Mouse (Mus musculus) c-Kit-positive CD71-positive TER-119-positive erythroid progenitor cells, embryonic 14.5 days (primary cell): Measurements from ENCODE around the gene Wipf2.
A peak's percentile ranks its signal among the peaks of the same experiment; 100 is the strongest.
"Not testable (repeated sequence)": the region's sequence is repeated elsewhere in the genome, so short reads cannot be mapped to it uniquely, and the experiment has no call there.

ENCODE experiments used
- DNase-seq: peaks from one replicate; pipeline ENCODE4 v3.0.0-alpha.2; 2013; ENCODE audit warnings: low spot score

The Wipf2 gene

GRCm38 (mm10) chr11:98863028-98863750, at the start of gene Wipf2:
Gene Wipf2 (plus strand): TSS chr11:98863638.
- peak; percentile 94 for DNase-seq

GRCm38 (mm10) chr11:98816706-98817239, 46.7 kb upstream of the Wipf2 start:
- DNase-seq, result no peak

- no peak for DNase-seq
These were observed 42.5 kb upstream of the Wipf2 start for GRCm38 (mm10) chr11:98820968-98821367.

- DNase-seq, result not testable (repeated sequence)
These were observed 37.4 kb upstream of the Wipf2 start for GRCm38 (mm10) chr11:98826071-98826470.

GRCm38 (mm10) chr11:98827877-98828276, 35.6 kb upstream of the Wipf2 start:
- no peak for DNase-seq

- DNase-seq, result peak; percentile 53
These were observed 34.2 kb upstream of the Wipf2 start for GRCm38 (mm10) chr11:98829091-98829775.

GRCm38 (mm10) chr11:98829875-98830274, 33.6 kb upstream of the Wipf2 start:
- DNase-seq, result no peak

- DNase-seq, result no peak
These were observed 28.1 kb upstream of the Wipf2 start for GRCm38 (mm10) chr11:98835296-98835695.

- no peak for DNase-seq
These were observed 27.7 kb upstream of the Wipf2 start for GRCm38 (mm10) chr11:98835725-98836124.

GRCm38 (mm10) chr11:98836128-98836527, 27.3 kb upstream of the Wipf2 start:
- DNase-seq, result no peak

GRCm38 (mm10) chr11:98836651-98837141, 26.7 kb upstream of the Wipf2 start, which contains the start of gene Rapgefl1:
Gene Rapgefl1 (plus strand): TSS chr11:98836785.
- DNase-seq, result peak; percentile 67

- DNase-seq, result no peak
These were observed 26.2 kb upstream of the Wipf2 start for GRCm38 (mm10) chr11:98837231-98837704.

- DNase-seq, result no peak
These were observed 25.5 kb upstream of the Wipf2 start for GRCm38 (mm10) chr11:98837917-98838316.

GRCm38 (mm10) chr11:98838512-98838911, 24.9 kb upstream of the Wipf2 start:
- DNase-seq, result no peak

GRCm38 (mm10) chr11:98839402-98839801, 24.0 kb upstream of the Wipf2 start:
- no peak for DNase-seq

- no peak for DNase-seq
These were observed 23.5 kb upstream of the Wipf2 start for GRCm38 (mm10) chr11:98839897-98840296.

GRCm38 (mm10) chr11:98846016-98846415, 17.4 kb upstream of the Wipf2 start:
- no peak for DNase-seq

- no peak for DNase-seq
These were observed 16.4 kb upstream of the Wipf2 start for GRCm38 (mm10) chr11:98846865-98847604.

GRCm38 (mm10) chr11:98849196-98849894, 14.1 kb upstream of the Wipf2 start:
- DNase-seq, result no peak

- DNase-seq, result no peak
These were observed 13.0 kb upstream of the Wipf2 start for GRCm38 (mm10) chr11:98850100-98851093.
